Mouse (Mus musculus) embryonic facial prominence, embryonic 10.5 days (tissue): ENCODE measurements at regions not wholly inside any gene's neighbourhood (a gene's known extent, or its start where the extent isn't known, plus 50 kb on each side); places are given as distances from the start of the nearest gene placed in this dataset.
"Not testable (repeated sequence)": the region's sequence is repeated elsewhere in the genome, so short reads cannot be mapped to it uniquely, and the experiment has no call there.

Experiments used
- DNase-seq: peaks from one replicate; pipeline ENCODE4 v3.0.0-alpha.2; 2017; ENCODE audit warnings: low spot score
- H3K27ac ChIP-seq: fragments of 300-500 bp; sonication (generic); replicated peaks from 2 replicates; pipeline ENCODE4 v1.5.1; 2016; ENCODE audit warnings: mild to moderate bottlenecking
- H3K27me3 ChIP-seq: fragments of 300-500 bp; sonication (generic); replicated peaks from 2 replicates; pipeline ENCODE4 v1.6.1; 2016; ENCODE audit warnings: low read depth, mild to moderate bottlenecking; ENCODE audit not compliant: poor library complexity, severe bottlenecking
- H3K36me3 ChIP-seq: fragments of 300-500 bp; sonication (generic); replicated peaks from 2 replicates; pipeline ENCODE4 v1.6.1; 2016; ENCODE audit warnings: mild to moderate bottlenecking, moderate library complexity
- H3K4me1 ChIP-seq: fragments of 300-500 bp; sonication (generic); 2 replicates; pipeline ENCODE4 v1.6.1; 2016
- H3K4me3 ChIP-seq: fragments of 300-500 bp; sonication (generic); 2 replicates; pipeline ENCODE4 v1.5.1; 2016; ENCODE audit warnings: mild to moderate bottlenecking, moderate library complexity
- H3K9me3 ChIP-seq: fragments of 300-500 bp; sonication (generic); 2 replicates; pipeline ENCODE4 v1.6.1; 2016; ENCODE audit warnings: mild to moderate bottlenecking
- WGBS: fragments of 180-500 bp; shearing (Covaris S2); methylation state at CpG from one replicate; pipeline ENCODE4 v1.1.7; 2016; 5-methylcytosine and 5-hydroxymethylcytosine counted together

DNA sequence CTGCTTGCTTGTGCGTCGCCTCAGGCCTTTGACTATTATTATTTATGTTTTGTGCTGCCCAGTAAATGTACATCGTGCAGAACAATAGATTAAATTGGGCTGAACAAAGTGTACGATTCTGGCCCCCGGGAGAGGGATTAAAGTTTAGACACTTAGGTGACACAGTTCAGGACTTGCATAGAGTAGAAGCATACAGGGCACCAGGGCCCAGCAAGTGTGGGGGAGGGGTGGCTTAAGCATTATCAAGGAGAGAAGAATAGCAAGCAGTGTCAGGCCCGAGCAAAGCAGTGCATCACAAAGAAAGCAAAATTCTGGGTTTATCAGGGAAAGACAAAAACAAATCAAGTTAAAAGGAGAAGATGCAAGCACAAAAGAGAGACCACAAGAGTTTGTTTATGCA lies 133.3 kb upstream of the Myt1l start:
- Histone ChIP-seq H3K4me3 (no peak overlapping the region), H3K27ac (no peak overlapping the region), H3K9me3 (no peaks in the 10 kb centered on the region), H3K27me3 (no peaks in the 10 kb centered on the region), H3K36me3 (no peaks in the 10 kb centered on the region), H3K4me1 (peaks cover 6% of the 10 kb centered on the region; the same call in 1 of the 2 replicates)
- WGBS: 58% methylated on average over 6 of the region's 6 CpGs
- no peak for DNase-seq

DNA sequence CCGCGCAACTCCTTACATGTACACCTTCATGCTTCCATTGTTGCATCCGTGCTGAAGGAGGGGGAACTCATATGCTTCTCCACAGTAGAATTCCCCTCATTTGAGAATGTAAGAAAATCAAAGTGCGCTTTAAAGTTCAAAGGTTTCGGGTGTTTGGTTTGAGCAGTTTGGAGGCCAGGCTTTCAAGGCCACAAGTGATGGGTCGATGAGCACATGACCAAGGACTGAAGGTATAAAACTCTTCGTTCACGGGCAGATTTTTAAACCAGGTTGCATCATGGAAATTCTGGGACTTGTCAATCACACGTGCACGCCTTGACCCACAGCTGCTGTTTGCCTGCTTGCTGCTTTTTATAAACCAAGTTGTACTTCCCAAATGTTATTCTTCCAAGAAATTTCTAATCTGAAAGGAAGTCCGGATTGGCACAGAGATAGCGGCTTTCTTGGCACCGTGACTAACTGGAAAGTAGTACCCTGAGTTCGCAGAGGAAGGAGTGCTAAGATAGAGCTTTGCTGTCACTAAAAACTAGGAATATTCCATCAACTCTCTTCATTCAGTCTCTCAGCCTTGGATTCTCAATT lies 132.7 kb upstream of the Myt1l start:
- H3K4me3 ChIP-seq: no peak overlapping the region
- no peak for DNase-seq
- H3K27me3 ChIP-seq: no peaks in the 10 kb centered on the region
- H3K4me1 ChIP-seq: peaks cover 6% of the 10 kb centered on the region; the same call in 1 of the 2 replicates
- H3K9me3 ChIP-seq: no peaks in the 10 kb centered on the region
- 86% methylated on average over 14 of the region's 14 CpGs for WGBS
- no peak overlapping the region for H3K27ac ChIP-seq
- H3K36me3 ChIP-seq: no peaks in the 10 kb centered on the region

DNA sequence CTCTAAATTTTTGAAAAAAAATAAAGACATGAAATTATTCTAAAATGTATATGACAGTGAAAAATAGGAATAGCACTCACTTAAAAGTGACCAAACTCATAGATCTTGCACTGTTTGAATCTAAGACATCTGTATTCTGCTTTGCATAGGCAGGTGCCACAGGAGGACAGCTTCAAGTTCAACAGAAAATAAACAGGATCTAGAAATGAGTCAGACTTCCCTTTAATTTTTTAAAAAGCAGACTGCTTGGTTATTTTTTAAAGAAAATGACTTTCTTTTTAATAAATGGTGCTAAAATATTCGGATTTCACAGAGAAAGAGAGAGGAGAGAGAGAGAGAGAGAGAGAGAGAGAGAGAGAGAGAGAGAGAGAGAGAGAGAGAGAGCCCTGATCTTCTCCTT lies 123.8 kb upstream of the Myt1l start:
- WGBS: 30% methylated on average over 1 of the region's 1 CpGs
- no peaks in the 10 kb centered on the region for H3K9me3 ChIP-seq
- no peak overlapping the region for H3K4me3 ChIP-seq
- no peak overlapping the region for H3K27ac ChIP-seq
- H3K4me1 ChIP-seq: no peaks in the 10 kb centered on the region
- H3K27me3 ChIP-seq: no peaks in the 10 kb centered on the region
- H3K36me3 ChIP-seq: no peaks in the 10 kb centered on the region
- DNase-seq: no peak

DNA sequence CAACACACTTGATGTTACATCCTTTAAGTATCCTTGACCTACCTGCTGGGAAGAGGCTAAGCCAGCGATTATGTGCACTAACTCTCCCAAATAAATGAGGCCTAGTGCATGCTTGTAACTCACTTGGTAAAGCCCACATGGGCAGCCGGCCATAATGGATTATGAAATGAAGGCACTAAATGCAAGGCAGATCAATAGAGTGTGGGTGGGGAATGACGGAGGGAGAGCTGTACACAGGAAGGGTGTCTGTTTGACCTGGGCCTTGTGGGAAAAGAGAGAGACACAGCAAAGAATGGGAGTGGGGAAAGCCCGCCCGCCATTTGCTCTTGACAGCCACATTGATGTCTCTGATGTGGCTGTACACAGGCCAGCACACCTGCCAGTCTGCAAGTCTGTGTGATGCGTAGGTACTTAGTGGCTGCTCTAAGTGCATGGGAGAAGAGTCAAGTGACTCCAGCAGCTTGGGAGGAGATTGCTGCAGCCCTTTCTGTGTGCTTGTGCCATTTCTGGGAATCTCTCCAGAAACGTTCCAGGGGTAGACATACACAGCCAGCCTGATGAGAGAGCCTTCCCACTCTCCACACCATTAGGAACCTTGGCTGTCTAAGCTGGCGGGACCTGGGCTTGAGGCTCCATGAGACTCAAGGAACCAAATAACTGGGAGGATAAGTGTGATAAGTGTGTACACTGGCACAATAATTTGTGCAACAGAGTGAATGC lies 118.7 kb upstream of the Myt1l start:
- H3K4me1 ChIP-seq: no peaks in the 10 kb centered on the region
- no peaks in the 10 kb centered on the region for H3K36me3 ChIP-seq
- DNase-seq: no peak
- no peaks in the 10 kb centered on the region for H3K27me3 ChIP-seq
- H3K9me3 ChIP-seq: no peaks in the 10 kb centered on the region
- 94% methylated on average over 8 of the region's 8 CpGs for WGBS
- H3K27ac ChIP-seq: no peak overlapping the region
- no peak overlapping the region for H3K4me3 ChIP-seq

DNA sequence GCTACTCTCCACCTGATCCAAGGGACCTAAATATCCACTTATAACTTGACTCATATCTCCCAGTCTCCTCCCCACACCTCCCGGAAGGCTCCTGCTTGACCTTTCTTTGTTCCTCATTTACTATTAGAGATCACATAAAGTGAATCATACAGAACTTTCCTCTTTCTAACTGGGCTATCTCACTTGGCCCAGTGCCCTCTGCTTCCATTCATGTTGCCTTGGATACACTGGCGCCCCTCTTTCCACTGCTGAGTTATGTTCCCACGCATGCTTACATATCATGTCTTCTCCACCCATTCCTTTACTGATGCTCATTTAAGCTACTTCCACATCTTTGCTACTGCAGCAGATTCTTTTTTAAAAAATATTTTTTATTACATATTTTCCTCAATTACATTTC lies 94.2 kb upstream of the Myt1l start:
- H3K27ac ChIP-seq: no peak overlapping the region
- DNase-seq: no peak
- no peaks in the 10 kb centered on the region for H3K4me1 ChIP-seq
- H3K27me3 ChIP-seq: no peaks in the 10 kb centered on the region
- H3K9me3 ChIP-seq: no peaks in the 10 kb centered on the region
- H3K4me3 ChIP-seq: no peak overlapping the region
- WGBS: 92% methylated on average over 3 of the region's 3 CpGs
- H3K36me3 ChIP-seq: no peaks in the 10 kb centered on the region

DNA sequence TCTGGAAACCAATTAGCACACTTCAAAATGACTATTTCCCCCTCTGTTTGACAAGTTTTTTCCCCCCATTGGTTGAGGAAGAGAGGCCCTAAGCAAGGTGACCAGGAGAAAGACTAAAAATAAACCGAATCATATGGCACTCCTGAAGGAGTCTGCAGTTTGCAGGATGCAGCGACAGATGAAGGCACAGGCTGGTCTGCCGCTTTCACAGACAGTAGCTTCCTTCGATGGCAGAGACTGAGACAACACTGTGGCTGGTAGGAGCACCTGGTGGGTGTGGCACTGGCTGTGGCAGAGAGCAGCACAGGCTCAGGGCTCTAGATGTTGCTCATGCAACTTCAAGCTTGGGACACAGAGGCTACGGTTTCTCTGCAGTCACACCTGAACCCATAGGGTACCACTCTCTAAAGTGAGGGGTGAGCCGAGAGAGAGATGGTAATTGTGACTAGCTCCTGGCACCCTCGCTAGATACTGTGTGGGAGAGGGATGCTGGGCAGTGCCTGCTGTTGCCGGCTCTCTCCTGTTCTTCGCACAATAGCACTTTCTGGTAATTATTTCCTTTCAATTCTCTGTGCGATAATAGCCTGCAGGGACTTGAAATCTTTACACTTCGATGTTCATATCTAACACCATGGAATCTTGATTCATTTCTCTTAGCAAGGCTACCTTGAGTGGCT lies 88.7 kb upstream of the Myt1l start:
- no peak overlapping the region for H3K27ac ChIP-seq
- H3K9me3 ChIP-seq: no peaks in the 10 kb centered on the region
- no peak overlapping the region for H3K4me3 ChIP-seq
- H3K27me3 ChIP-seq: no peaks in the 10 kb centered on the region
- H3K4me1 ChIP-seq: no peaks in the 10 kb centered on the region
- H3K36me3 ChIP-seq: no peaks in the 10 kb centered on the region
- WGBS: 82% methylated on average over 11 of the region's 11 CpGs
- DNase-seq: no peak

DNA sequence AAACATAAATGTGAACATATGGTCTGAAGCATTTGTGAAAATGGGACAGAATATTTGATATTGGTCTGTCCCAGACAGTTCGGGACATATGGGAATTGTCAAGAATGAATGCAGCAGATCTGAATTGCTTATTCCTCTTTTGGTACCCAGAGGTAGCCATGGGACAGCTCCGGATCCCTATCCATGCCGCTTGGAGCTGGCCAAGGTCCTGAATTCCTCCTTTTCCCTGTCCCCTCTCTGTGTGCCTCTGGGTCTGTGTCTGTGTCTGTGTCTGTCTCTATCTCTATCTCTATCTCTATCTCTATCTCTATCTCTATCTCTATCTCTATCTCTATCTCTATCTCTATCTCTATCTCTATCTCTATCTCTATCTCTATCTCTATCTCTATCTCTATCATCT lies 63.0 kb upstream of the Myt1l start:
- H3K4me1 ChIP-seq, H3K9me3 ChIP-seq, H3K36me3 ChIP-seq, H3K27ac ChIP-seq, H3K4me3 ChIP-seq, H3K27me3 ChIP-seq: not testable (repeated sequence)
- WGBS: 24% methylated on average over 3 of the region's 3 CpGs
- DNase-seq: peak; percentile 79
